Mouse (Mus musculus) testis, adult 2 months (tissue): ENCODE measurements around the gene Hscb.

Experiments used
- CTCF ChIP-seq: fragments of 200-500 bp; IDR thresholded peaks from 2 replicates; pipeline ENCODE4 v1.5.1; 2012; ENCODE audit warnings: low read depth, mild to moderate bottlenecking, inconsistent platforms, low read length, moderate library complexity; ENCODE audit not compliant: control insufficient read depth, insufficient read depth, insufficient replicate concordance
- POLR2A ChIP-seq: fragments of 200-500 bp; IDR thresholded peaks from 2 replicates; pipeline ENCODE4 v1.6.1; 2012; ENCODE audit warnings: low read depth, mild to moderate bottlenecking, inconsistent platforms, low read length, moderate library complexity; ENCODE audit not compliant: control insufficient read depth

DNA sequence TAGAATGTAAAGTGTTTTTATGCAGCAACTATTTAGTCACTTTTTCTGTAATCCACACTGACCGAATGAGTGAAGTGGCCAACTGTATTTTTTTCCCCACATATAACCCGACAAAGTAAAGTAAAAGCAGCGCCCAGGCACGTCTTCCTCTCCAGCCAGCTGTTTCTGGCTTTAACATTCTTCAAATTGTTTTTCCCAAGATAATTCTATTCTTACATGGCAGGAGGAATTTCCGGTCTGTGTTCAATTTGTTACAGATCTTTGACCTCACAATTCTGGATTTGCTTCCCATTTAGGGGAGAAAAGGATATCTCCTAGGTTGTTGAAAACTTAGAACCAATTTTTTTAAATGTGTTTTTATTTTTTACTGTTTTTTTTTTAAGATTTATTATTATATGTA, 17.5 kb upstream of the Hscb start:
- TF ChIP-seq CTCF (no peak), POLR2A (no peak)
